Comparison of ENCODE assay signal across 8 mouse cellular contexts in genomic region chr7:99154648-99155151, GRCm38 (mm10). TPM values are rescaled to one million over a fixed set of nuclear protein-coding genes. Genes with fewer than 3 reads are reported as not detected.
DNase-seq lines count a peak whose midpoint lies in the region; ATAC-seq lines count a peak whose summit lies in the region.

No protein-coding gene starts in this region.

- no peaks in the 10 kb centered on the region for H3K27me3 ChIP-seq in heart, embryonic 10.5 days (ENCODE audit: insufficient read depth, poor library complexity, severe bottlenecking)
- no peaks in the 10 kb centered on the region for H3K27me3 ChIP-seq in forebrain, embryonic 13.5 days
- H3K27me3 ChIP-seq in liver, embryonic 12.5 days (replicated peaks): no peaks in the 10 kb centered on the region

- ATAC-seq in forebrain, embryonic 13.5 days: peak; percentile 49
- ATAC-seq in liver, embryonic 12.5 days: peak; percentile 21; the same call in 1 of the 2 replicates
- no peak for ATAC-seq in megakaryocyte-erythroid progenitor cell, adult 5-6 weeks (replicated peaks; ENCODE audit: low FRiP score, low TSS enrichment, poor library complexity, severe bottlenecking)
- ATAC-seq in CD4-positive, CD25-positive, alpha-beta regulatory T cell, adult 4 months: no peak

- peak; percentile 83 for DNase-seq in heart, embryonic 10.5 days (ENCODE audit: low spot score)
- DNase-seq in heart, postnatal 14 days: no peak
- DNase-seq in 416B (ENCODE audit: low read depth): peak; percentile 48
- DNase-seq in gastrocnemius, postnatal 10 days: no peak

- no peak overlapping the region for H3K9ac ChIP-seq in forebrain, embryonic 13.5 days
- no peak overlapping the region for H3K9ac ChIP-seq in liver, embryonic 12.5 days

- H3K36me3 ChIP-seq in heart, embryonic 10.5 days: no peaks in the 10 kb centered on the region
- H3K36me3 ChIP-seq in forebrain, embryonic 13.5 days (ENCODE audit: poor library complexity, severe bottlenecking): no peaks in the 10 kb centered on the region
- no peaks in the 10 kb centered on the region for H3K36me3 ChIP-seq in liver, embryonic 12.5 days

- no peak overlapping the region for H3K27ac ChIP-seq in heart, embryonic 10.5 days
- H3K27ac ChIP-seq in forebrain, embryonic 13.5 days: no peak overlapping the region
- no peak overlapping the region for H3K27ac ChIP-seq in liver, embryonic 12.5 days

- no peak overlapping the region; the same call in 1 of the 2 replicates for H3K4me3 ChIP-seq in heart, embryonic 10.5 days
- H3K4me3 ChIP-seq in forebrain, embryonic 13.5 days: no peak overlapping the region
- H3K4me3 ChIP-seq in liver, embryonic 12.5 days: no peak overlapping the region

- peaks cover 61% of the 10 kb centered on the region for H3K4me1 ChIP-seq in heart, embryonic 10.5 days
- peaks cover 11% of the 10 kb centered on the region for H3K4me1 ChIP-seq in forebrain, embryonic 13.5 days
- H3K4me1 ChIP-seq in liver, embryonic 12.5 days: peaks cover 33% of the 10 kb centered on the region

- intact Hi-C loops in heart, postnatal 14 days (cut with DNase I): no loop called here

- no peaks in the 10 kb centered on the region for H3K9me3 ChIP-seq in heart, embryonic 10.5 days
- no peaks in the 10 kb centered on the region for H3K9me3 ChIP-seq in forebrain, embryonic 13.5 days (replicated peaks)
- no peaks in the 10 kb centered on the region for H3K9me3 ChIP-seq in liver, embryonic 12.5 days (replicated peaks)

- no peak overlapping the region for H3K4me2 ChIP-seq in forebrain, embryonic 13.5 days
- peak overlapping the region; percentile 55 for H3K4me2 ChIP-seq in liver, embryonic 12.5 days

- 49% methylated on average over 8 of the region's 8 CpGs for WGBS in heart, embryonic 10.5 days
- WGBS in forebrain, embryonic 13.5 days: 56% methylated on average over 8 of the region's 8 CpGs
- 53% methylated on average over 8 of the region's 8 CpGs for WGBS in liver, embryonic 12.5 days (ENCODE audit: insufficient replicate concordance)

RNA-seq across cellular contexts. Expression of gene Uvrag, which starts 13.8 kb away (rescaled TPM):
- polyA plus RNA-seq in heart, embryonic 10.5 days (2016; fragmentation: Nextera tagmentation; extraction: Ambion mirVana): 15.2 and 17.0 TPM in 2 replicates
- total RNA-seq in heart, postnatal 14 days (2021): 10 to 100 TPM; 28.2 to 28.3 TPM
- polyA plus RNA-seq in forebrain, embryonic 13.5 days (2015; fragmentation: Nextera tagmentation; extraction: Ambion mirVana): 13.6 and 14.6 TPM in 2 replicates
- polyA plus RNA-seq in liver, embryonic 12.5 days (2016; fragmentation: Nextera tagmentation; extraction: Ambion mirVana): 13.5 and 15.1 TPM in 2 replicates
- 10 to 100 TPM; 18.4 to 25.0 TPM for total RNA-seq in gastrocnemius, postnatal 10 days (2021)
- 15.0 and 18.2 TPM in 2 replicates for total RNA-seq in megakaryocyte-erythroid progenitor cell, adult 5-6 weeks (2014; fragmentation: Nextera tagmentation)
- 14.4 and 16.2 TPM in 2 replicates for total RNA-seq in megakaryocyte-erythroid progenitor cell, adult 5-6 weeks (2017)
- 1 to 10 TPM; 5.7 to 9.5 TPM for polyA plus RNA-seq in CD4-positive, CD25-positive, alpha-beta regulatory T cell, adult 4 months (2017; shearing (Covaris generic))

RNA-seq across cellular contexts. Expression of gene Dgat2, which starts 27.8 kb away (rescaled TPM):
- 12.5 and 24.3 TPM in 2 replicates for polyA plus RNA-seq in heart, embryonic 10.5 days (2016; fragmentation: Nextera tagmentation; extraction: Ambion mirVana)
- 100 to 1,000 TPM; 256 to 300 TPM for total RNA-seq in heart, postnatal 14 days (2021)
- 7.7 and 7.9 TPM in 2 replicates for polyA plus RNA-seq in forebrain, embryonic 13.5 days (2015; fragmentation: Nextera tagmentation; extraction: Ambion mirVana)
- polyA plus RNA-seq in liver, embryonic 12.5 days (2016; fragmentation: Nextera tagmentation; extraction: Ambion mirVana): 57.5 and 59.3 TPM in 2 replicates
- 10 to 100 TPM; 11.4 to 15.6 TPM for total RNA-seq in gastrocnemius, postnatal 10 days (2021)
- not detected in 2 replicates for total RNA-seq in megakaryocyte-erythroid progenitor cell, adult 5-6 weeks (2014; fragmentation: Nextera tagmentation)
- 0.57 TPM in 1 of 2 replicates, not detected in the other for total RNA-seq in megakaryocyte-erythroid progenitor cell, adult 5-6 weeks (2017)
- 1 to 10 TPM; 3.1 to 4.4 TPM for polyA plus RNA-seq in CD4-positive, CD25-positive, alpha-beta regulatory T cell, adult 4 months (2017; shearing (Covaris generic))

Comparison
In these comparisons a context has a peak if more than half of its experiments do, and no peak if none do; other contexts are left out.
1. DNase-seq: peak in heart, embryonic 10.5 days (single experiment) and 416B (single experiment); none in heart, postnatal 14 days (0 of 2) and gastrocnemius, postnatal 10 days (single experiment).
2. ATAC-seq: peak in forebrain, embryonic 13.5 days (single experiment) and liver, embryonic 12.5 days (single experiment); none in megakaryocyte-erythroid progenitor cell, adult 5-6 weeks (single experiment) and CD4-positive, CD25-positive, alpha-beta regulatory T cell, adult 4 months (single experiment).